Mouse (Mus musculus): ENCODE data around the gene Anp32a. TPM values are rescaled to one million over a fixed set of nuclear protein-coding genes. Genes with fewer than 3 reads are reported as not detected.

Anp32a gene
- polyA plus RNA-seq, 1 experiment from 2014 or later, result 103 TPM

DNA sequence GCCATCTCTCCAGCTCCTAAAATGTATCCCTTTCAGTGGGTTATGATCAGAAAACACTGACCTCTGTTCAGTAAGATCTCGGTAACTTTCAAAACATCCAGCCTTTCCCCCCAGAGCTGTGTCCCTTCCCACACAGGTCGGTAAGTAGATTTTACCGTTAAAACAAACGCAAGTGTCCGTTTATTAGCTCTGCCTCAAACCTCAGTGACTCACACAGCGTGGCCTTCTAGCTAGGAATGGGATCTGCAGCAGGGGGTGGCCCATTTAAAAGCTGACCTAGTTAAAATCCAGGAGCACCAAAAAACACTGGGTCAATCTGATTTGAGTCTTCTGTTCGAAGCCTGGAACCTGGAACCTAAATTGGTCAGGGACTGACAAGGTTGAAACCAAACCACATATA is 23.7 kb downstream of the Anp32a start:
- Histone ChIP-seq H3K27ac (peak overlapping the region; percentile 14; the same call in 1 of the 2 replicates), H3K9me3 (no peaks in the 10 kb centered on the region), H3K27me3 (replicated peaks) (no peaks in the 10 kb centered on the region), H3K9ac (no peak overlapping the region), H3K4me2 (no peak overlapping the region), H3K4me3 (no peak overlapping the region), H3K4me1 (peaks cover 68% of the 10 kb centered on the region), H3K36me3 (replicated peaks) (no peaks in the 10 kb centered on the region)
- WGBS, result 43% methylated on average over 7 of the region's 7 CpGs
- ATAC-seq (replicated peaks), result no peak

DNA sequence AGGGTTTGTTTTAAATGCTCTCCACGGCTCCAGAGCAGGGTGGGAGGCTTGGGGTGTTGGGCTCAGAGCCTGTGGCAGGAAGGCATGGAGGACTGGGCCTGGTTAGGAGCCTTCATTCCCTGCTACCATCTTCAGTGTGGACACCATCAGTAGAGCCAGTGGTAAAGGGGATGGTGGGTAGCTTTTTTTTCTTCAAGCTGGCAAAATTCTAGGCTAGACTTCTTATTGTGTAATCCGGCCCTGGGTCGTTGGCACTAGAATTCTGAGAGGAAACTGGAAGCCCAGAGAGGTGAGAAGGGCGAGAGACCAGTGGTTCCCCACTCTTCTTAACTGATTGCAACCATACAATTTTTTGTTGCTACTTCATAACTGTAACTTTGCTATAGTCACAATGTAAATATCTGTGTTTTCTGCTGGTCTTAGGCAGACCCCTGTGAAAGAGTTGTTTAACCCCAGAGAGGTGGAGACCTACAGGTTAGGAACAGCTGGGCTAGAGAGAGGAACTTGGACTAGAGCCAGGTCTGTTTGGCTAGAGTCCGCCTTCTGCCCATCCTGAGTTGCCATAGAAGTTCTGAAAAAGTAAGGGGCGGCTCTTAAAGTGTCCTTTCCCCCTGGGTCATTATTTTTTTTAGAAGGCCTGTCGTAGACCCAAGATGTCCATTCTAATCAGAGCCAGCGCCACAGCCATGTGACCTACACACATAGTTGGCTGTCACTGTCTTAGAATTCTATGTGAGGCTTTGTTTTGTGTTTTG is 24.4 kb downstream of the Anp32a start:
- H3K4me1 ChIP-seq, result peaks cover 67% of the 10 kb centered on the region
- no peak for ATAC-seq (replicated peaks)
- 67% methylated on average over 8 of the region's 8 CpGs for WGBS

DNA sequence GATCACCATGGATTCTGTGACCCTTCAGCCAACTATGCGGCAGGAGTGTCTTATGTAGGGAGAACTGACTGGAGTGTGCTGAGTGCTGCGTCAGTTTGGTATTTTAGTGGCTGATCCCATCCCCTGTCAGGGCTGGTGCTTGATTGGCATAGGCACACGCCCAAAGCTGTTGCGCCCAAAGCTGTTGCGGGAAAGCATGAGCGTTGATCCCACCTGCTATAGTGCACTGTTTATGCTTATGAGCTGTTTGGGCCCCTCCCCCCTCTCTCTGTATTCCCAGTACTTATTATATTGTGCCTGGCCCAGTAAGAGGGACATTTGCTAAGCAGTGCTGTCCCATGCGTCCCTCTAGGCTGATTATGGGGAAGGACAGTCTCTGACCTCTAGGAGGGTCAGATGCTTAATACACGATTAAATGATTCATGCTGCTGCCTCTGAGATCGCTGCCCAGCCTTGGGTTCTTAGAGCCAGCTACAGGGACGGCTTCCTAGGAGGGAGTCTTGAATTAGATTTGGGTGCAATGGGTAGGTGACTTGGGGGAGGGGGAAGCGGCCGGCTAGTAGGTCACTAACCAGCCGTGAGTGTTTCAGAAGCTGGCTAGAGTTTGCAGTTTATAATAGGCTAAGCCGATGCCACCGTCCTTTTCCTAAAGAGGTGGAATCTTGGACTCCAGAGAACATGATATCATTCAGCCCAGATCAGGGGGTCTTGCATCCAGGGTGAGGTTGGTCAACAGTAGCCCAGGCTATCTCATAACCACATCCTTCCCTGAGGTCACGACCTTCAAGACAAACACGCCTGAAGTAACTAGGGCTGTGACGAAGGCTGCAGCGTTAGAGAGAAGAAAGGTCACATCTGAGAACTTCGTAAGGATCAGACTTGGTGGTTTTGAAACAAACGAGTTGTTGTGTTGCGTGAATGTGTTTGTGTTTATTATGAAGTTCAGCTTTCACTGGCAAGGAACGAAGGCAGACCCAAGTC is 25.7 kb downstream of the Anp32a start:
- Histone ChIP-seq H3K4me2 (no peak overlapping the region), H3K27ac (no peak overlapping the region), H3K9me3 (no peaks in the 10 kb centered on the region), H3K27me3 (replicated peaks) (no peaks in the 10 kb centered on the region), H3K9ac (no peak overlapping the region), H3K4me3 (no peak overlapping the region), H3K36me3 (replicated peaks) (no peaks in the 10 kb centered on the region), H3K4me1 (peaks cover 60% of the 10 kb centered on the region)
- no peak for ATAC-seq (replicated peaks)
- WGBS, result 50% methylated on average over 23 of the region's 23 CpGs

More for the DNA sequence above, 24.4 kb downstream of the Anp32a start:
- no peaks in the 10 kb centered on the region for H3K9me3 ChIP-seq
- no peak overlapping the region for H3K4me3 ChIP-seq
- no peaks in the 10 kb centered on the region for H3K36me3 ChIP-seq (replicated peaks)
- H3K9ac ChIP-seq, result no peak overlapping the region
- H3K27me3 ChIP-seq (replicated peaks), result no peaks in the 10 kb centered on the region
- H3K4me2 ChIP-seq, result no peak overlapping the region
- no peak overlapping the region for H3K27ac ChIP-seq

DNA sequence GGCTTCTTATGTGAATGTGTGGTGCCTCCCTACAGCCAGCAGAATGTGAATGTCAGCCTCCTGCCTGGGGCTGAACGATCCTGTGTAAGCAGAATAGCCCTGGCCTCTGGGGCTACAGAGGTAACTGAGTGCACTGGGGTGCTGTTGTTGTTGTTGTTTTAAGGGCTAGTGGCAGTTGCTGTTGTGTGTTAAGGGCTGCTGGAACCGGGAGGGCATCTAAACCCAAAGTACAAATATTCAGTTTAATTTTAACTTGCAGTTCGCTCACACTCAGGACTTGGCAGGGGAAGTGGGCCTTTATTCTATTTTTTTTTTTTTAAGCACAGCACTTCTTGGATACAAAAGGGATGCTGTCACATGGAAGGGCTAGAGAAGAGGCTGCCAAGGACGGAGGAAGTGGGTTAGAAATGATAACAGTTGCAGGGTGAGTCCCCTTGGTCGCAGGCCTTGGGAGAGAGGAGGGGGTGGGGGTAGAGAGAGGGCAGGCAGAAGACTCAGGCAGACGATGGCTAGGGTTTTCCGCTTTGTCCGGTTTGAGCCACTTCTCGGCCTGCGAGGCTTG is 26.5 kb downstream of the Anp32a start:
- H3K9me3 ChIP-seq, result no peaks in the 10 kb centered on the region
- H3K4me1 ChIP-seq, result peaks cover 59% of the 10 kb centered on the region
- no peak overlapping the region for H3K27ac ChIP-seq
- H3K4me2 ChIP-seq, result no peak overlapping the region
- no peaks in the 10 kb centered on the region; the same call in 1 of the 2 replicates for H3K36me3 ChIP-seq (replicated peaks)
- no peak for ATAC-seq (replicated peaks)
- no peaks in the 10 kb centered on the region for H3K27me3 ChIP-seq (replicated peaks)
- no peak overlapping the region for H3K9ac ChIP-seq
- no peak overlapping the region for H3K4me3 ChIP-seq
- WGBS, result 51% methylated on average over 10 of the region's 10 CpGs

DNA sequence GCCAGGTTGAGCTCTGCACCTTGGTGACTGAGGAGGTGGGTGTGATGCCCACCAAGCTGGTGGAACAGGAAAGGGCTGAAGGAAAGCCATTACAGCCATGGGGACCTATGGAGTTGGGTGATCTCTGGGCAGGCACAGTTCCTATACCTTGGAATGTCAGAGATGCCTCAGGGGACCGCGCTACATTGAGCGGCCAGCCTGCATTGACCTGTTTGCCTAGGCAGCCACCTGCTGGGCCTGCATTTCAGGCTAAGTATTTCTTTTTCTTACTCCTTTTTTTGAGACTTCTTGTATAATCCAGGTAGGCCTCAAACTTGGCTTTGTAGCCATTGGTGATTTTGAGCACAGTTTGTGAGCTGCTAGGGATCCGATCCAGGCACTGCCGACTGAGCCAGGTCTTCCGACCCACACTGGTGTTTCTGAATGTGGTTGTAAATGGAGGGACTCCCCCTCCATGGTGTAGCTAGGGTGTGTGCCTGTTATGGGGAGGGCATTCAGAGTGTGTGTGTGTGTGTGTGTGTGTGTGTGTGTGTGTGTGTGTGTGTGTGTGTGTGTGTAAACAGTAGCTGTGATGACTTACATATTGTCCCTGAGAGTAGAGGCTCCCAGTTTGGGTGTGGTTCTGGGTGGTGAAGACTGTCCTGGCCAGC is 27.3 kb downstream of the Anp32a start:
- H3K27me3 ChIP-seq (replicated peaks), result no peaks in the 10 kb centered on the region
- no peaks in the 10 kb centered on the region; the same call in 1 of the 2 replicates for H3K36me3 ChIP-seq (replicated peaks)
- ATAC-seq (replicated peaks), result no peak
- no peak overlapping the region for H3K4me2 ChIP-seq
- no peak overlapping the region for H3K27ac ChIP-seq
- WGBS, result 82% methylated on average over 6 of the region's 6 CpGs
- peaks cover 51% of the 10 kb centered on the region for H3K4me1 ChIP-seq
- H3K9ac ChIP-seq, result no peak overlapping the region
- no peak overlapping the region for H3K4me3 ChIP-seq
- H3K9me3 ChIP-seq, result no peaks in the 10 kb centered on the region

DNA sequence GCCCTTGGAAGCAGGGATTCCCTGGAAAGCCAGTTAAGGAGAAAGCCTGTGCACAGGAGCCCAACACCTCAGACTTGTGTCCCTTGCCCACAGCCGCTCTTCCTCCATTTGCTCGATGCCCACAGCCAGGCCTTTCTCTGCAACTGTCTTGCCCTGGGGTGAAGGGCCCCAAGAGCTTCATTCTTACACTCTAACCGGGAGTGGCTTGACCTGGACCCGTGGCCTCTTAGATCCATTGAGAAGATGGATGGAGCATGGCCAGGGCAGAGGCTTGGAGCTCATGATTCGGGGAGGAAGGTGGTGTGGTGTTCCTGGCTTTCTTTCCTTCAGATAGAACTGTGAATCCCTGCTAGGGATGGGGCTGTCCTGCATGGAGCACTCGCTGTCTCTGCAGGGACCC is 28.1 kb downstream of the Anp32a start:
- no peaks in the 10 kb centered on the region for H3K27me3 ChIP-seq (replicated peaks)
- no peaks in the 10 kb centered on the region for H3K9me3 ChIP-seq
- H3K4me1 ChIP-seq, result peaks cover 43% of the 10 kb centered on the region
- H3K36me3 ChIP-seq (replicated peaks), result peaks cover 5% of the 10 kb centered on the region; the same call in 1 of the 2 replicates
- no peak overlapping the region for H3K9ac ChIP-seq
- no peak overlapping the region for H3K4me2 ChIP-seq
- WGBS, result 83% methylated on average over 6 of the region's 6 CpGs
- no peak overlapping the region for H3K27ac ChIP-seq
- H3K4me3 ChIP-seq, result no peak overlapping the region
- no peak for ATAC-seq (replicated peaks)

DNA sequence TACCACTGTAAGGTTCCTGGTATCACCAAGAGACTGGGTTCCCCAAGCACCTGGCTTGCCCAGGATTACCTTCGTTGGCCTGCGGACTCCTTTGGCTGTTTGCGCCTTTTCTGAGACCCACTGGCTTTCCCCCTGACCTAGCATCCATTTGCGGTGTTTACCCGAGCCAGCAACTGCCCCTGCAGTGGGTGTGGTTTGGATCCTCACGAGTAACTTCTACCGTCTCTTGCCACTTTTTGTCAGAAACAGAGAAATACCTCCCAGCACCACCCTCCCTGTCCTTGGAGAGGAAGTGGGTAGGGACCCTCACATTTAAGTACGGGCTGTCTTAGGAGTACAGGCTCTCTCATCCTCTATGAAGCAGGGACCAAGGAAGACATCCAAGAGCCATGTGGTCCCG is 29.1 kb downstream of the Anp32a start:
- ATAC-seq (replicated peaks), result no peak
- 76% methylated on average over 9 of the region's 9 CpGs for WGBS
- no peak overlapping the region for H3K4me2 ChIP-seq
- H3K36me3 ChIP-seq (replicated peaks), result peaks cover 5% of the 10 kb centered on the region; the same call in 1 of the 2 replicates
- H3K4me1 ChIP-seq, result peaks cover 33% of the 10 kb centered on the region
- no peak overlapping the region for H3K9ac ChIP-seq
- H3K27ac ChIP-seq, result no peak overlapping the region
- no peaks in the 10 kb centered on the region for H3K27me3 ChIP-seq (replicated peaks)
- H3K9me3 ChIP-seq, result no peaks in the 10 kb centered on the region
- no peak overlapping the region for H3K4me3 ChIP-seq

DNA sequence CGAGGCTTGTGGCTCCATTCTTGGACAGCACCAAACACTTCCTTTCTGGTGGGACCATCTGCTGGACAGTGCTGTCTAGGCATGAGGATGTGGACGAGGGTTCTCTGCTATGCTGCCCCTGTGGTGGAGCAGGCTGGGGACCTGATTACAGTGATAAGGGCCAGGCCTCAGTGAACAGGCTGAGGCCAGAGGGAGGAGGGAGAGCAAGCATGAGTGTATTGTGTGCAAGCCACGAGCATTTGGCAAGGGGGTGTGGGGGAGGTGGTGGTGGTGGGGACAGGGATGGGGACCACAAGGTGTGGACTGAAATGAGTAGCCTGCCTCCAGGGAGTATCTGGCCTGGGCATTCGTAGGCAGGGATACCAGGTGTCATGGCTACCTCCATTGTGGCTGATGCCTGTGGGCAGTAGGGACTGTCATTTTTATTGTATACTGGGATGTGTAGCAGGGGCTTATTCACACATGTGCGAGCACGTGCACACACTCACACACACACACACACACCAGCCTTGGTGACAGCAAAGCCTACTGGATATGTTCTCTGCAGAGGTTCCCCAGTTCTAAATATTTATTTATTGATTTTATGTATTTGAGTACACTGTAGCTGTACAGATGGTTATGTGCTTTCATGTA is 29.7 kb downstream of the Anp32a start:
- Histone ChIP-seq H3K36me3 (replicated peaks) (peaks cover 9% of the 10 kb centered on the region; the same call in 1 of the 2 replicates), H3K4me2 (no peak overlapping the region), H3K9me3 (no peaks in the 10 kb centered on the region), H3K27ac (no peak overlapping the region), H3K27me3 (replicated peaks) (no peaks in the 10 kb centered on the region), H3K9ac (no peak overlapping the region), H3K4me3 (no peak overlapping the region), H3K4me1 (peaks cover 27% of the 10 kb centered on the region)
- WGBS, result 71% methylated on average over 6 of the region's 6 CpGs
- no peak for ATAC-seq (replicated peaks)

DNA sequence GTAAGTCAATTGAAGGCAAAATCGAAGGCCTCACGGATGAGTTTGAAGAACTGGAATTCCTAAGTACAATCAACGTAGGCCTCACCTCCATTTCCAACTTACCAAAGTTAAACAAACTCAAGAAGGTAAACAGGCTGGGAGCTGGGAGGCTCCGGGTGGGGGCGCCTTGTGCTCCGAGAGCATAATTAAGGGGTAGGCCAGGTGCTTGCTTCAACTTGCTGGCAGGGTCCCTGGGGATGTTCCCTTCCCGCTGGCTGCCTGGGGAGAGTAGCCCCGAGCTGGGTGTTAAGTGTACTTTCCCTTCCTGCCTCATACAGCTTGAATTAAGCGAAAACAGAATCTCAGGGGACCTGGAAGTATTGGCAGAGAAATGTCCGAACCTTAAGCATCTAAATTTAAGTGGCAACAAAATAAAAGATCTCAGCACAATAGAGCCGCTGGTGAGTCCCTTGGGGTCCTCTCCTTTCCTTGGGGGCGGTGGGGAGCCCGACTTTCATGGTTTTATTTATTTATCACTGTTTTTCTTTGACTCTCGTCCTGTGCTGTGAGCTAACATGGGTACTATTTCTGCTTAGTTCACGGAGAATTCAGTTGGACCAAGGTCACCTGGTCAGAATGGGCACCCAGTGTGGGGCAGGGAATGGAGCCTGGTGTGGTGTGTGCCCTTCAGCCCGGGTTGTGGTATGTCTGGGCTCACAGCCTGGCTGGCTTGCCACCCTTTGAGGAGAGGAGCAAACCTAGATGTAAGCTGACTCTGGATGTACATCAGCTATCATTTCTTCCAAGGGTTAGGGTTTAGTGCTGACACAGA is 30.9 kb downstream of the Anp32a start:
- peaks cover 18% of the 10 kb centered on the region; the same call in 1 of the 2 replicates for H3K36me3 ChIP-seq (replicated peaks)
- H3K4me2 ChIP-seq, result no peak overlapping the region
- no peaks in the 10 kb centered on the region for H3K9me3 ChIP-seq
- ATAC-seq (replicated peaks), result no peak
- no peaks in the 10 kb centered on the region for H3K27me3 ChIP-seq (replicated peaks)
- no peak overlapping the region for H3K9ac ChIP-seq
- peaks cover 15% of the 10 kb centered on the region for H3K4me1 ChIP-seq
- H3K27ac ChIP-seq, result no peak overlapping the region
- no peak overlapping the region for H3K4me3 ChIP-seq
- 73% methylated on average over 16 of the region's 16 CpGs for WGBS

DNA sequence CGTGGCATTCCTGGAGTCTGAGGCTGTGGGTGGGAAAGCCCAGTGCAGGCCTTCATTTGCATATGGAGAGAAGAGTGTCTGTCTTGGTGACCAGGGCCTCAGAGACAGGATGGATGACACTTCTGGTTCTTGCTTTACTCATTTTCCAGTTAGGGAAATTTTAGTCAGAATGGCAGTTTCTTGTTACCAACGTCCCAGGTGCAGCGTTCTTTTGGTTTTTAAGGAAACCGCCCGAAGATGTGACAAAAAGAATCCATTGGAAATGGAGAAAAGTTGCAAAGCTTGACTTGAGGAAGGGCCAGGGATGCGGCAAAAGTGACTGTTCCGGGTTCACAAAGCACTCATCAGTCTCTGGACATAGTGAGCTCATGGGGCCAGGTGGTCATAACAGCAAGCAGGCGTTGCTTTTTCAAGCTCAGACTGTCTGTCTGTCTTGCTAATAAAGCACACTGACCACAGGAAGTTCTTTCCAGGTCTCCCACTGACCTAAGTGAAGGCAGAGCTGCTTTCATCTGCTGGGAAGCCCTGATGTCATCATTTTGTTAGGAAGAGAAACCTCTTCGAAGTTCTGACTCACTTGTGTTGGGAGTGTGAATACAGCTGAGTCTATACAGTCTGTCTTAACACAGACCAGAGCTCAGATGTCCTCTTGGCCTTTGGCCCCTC is 31.6 kb downstream of the Anp32a start:
- H3K9me3 ChIP-seq, result no peaks in the 10 kb centered on the region
- H3K27me3 ChIP-seq (replicated peaks), result no peaks in the 10 kb centered on the region
- H3K4me3 ChIP-seq, result no peak overlapping the region
- H3K9ac ChIP-seq, result no peak overlapping the region
- H3K36me3 ChIP-seq (replicated peaks), result peaks cover 18% of the 10 kb centered on the region; the same call in 1 of the 2 replicates
- H3K4me2 ChIP-seq, result no peak overlapping the region
- no peak overlapping the region for H3K27ac ChIP-seq
- ATAC-seq (replicated peaks), result no peak
- 84% methylated on average over 9 of the region's 9 CpGs for WGBS
- H3K4me1 ChIP-seq, result peaks cover 8% of the 10 kb centered on the region

Measured in midbrain, embryonic 15.5 days (tissue).